Mouse (Mus musculus) telencephalon, adult 2 months (tissue): Measurements from ENCODE around the gene Fat3.

Source experiments
- DNase-seq: peaks from one replicate; pipeline ENCODE4 v3.0.0-alpha.2; 2011; ENCODE audit warnings: low read depth, low spot score

Gene Fat3

DNA sequence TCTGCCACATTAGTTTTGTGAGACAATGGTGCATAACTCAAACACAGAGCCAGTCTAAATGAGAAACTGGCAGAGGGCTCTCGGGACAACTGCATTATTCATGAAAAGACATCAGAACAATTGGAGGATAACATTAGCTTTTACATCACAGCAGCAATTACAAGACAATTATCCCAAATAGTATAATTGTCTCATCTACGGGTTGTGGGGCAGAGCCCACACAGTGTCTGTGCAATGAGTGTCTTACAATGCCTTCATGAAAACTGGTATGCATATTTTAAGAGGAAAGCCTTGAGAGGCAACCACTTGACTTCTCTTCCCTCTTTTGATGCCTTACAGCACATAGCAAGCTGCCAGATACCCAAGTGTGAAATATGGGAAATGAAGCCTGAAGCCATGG lies 603.0 kb downstream of the Fat3 start:
- no peak for DNase-seq

DNA sequence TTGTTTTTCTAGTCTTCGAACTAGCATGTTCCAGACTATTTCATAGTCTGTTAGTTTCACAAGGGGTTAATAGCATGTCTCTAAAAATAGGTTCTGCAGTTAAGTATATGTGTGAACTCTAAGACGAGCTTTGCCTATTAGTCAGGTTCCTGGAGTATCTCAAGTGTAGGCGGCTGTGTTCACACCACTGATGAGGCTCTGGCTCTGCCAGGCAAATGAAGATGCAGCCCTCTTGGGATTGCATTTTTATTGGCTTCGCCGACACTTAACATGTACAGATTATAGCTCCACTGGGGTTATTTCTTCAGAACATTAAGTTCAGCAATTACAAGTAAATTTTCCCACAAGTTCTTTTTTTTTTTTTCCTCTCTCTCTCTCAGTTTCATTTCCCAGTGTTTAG lies 614.3 kb downstream of the Fat3 start:
- no peak for DNase-seq

DNA sequence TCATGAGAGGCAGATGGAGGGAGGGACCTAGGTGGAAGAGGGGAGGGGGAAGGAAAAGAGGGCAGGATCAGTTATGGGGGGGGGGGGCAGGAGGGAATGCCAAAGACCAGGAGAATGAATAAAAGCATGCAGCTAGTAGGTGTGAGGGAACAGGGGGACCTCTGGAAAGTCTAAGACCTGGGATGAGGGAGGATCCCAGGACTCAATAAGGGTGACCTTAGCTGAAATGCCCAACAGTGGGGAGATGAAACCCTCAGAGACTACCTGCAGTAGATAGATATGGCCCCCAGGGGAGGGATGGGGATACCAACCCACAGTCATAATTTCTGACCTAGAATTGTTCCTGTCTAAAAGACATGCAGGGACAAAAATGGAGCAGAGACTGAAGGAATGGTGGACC lies 620.3 kb downstream of the Fat3 start:
- no peak for DNase-seq

GRCm38 (mm10) chr9:15880160-15880603 lies 620.9 kb downstream of the Fat3 start:
- DNase-seq, result peak; percentile 50

GRCm38 (mm10) chr9:15874506-15875160 lies 626.5 kb downstream of the Fat3 start, which contains the start of gene Mtnr1b:
Mtnr1b (minus strand) TSS chr9:15874556.
- DNase-seq, result no peak

GRCm38 (mm10) chr9:15870013-15870412 lies 631.1 kb downstream of the Fat3 start:
- DNase-seq, result no peak

DNA sequence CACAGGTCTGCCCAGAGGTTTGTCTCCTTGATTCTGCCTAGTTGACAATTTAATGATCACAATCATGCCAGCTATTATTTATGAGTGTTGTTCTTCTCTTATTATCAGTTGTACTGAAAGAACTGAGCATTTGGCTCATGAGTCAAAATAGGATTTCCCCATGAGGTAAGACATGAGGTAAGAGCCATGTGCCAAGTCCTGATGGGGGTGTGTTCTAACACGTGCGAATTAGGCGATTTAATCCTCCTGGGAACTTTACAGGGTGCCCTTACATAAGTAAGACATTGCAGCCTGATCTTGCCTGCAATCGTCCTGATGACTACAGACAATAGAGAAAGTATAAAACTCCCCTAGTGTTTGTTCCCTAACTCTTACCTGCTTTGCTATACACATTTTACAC lies 631.6 kb downstream of the Fat3 start:
- DNase-seq, result no peak

DNA sequence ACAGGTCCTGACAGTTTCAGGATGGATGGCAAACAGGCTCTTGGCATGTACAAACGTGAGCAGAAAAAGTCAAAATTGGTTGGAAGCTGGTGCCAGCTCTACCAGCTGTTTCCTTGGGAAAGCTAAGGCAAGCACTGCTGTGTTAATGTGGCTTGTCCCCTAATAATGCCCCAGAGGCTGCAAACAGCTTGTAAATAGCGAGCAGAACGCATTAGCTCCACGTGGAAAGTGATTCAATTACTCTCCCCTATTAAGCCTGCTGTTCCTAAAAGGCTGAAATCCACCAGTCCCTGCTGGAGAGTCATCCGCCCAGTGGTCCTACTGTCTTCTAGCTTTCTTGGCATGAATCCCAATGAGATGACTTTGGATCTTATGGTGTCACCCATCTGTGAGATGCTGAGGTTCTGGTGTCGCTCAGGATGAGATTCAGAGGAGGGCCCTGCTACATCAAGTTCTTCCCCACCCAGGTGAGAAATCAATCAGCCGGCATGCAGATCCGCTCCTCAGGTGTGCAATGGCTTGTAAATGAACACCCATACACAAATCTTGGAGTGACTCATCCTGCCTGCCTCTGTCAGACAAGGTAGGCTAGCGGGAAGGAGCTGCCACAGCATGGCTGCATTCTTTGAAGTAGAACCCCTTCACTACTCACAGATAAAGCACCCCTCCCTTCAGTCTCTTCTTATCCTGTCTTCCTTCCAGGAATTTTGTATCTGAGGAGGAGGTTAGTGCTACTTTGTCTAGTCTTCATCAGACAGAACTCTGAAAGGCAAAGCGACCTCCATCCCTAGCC lies 634.6 kb downstream of the Fat3 start:
- DNase-seq, result no peak

DNA sequence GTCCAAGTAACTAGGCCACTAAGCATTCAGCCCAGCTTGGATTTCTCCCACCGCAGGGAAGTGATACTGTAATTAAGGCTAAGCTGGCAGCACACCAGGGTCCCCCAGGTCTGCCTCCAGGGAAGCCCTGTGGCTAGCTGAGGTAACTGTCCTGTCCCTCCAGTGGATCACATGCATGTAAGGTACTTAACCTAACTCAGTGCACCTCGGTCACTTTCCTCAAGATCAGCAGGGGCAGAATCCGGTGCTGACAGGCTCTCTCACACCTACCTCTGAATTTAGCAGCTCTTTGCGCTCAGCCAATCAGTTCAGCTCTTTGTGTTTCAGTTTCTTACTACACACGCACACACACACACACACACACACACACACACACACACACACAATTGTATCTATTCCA lies 639.7 kb downstream of the Fat3 start:
- no peak for DNase-seq
